Mouse (Mus musculus) heart, embryonic 14.5 days (tissue): ENCODE results near the gene Pgap1. TPM values are rescaled to one million over a fixed set of nuclear protein-coding genes. Genes with fewer than 3 reads are reported as not detected.

Source experiments
- ATAC-seq: fragments of 200-750 bp; cut with Nextera tagmentation; 2 replicates; pipeline ENCODE4 v1.8.0; 2017; ENCODE audit warnings: low read depth, moderate TSS enrichment; ENCODE audit not compliant: insufficient number of reproducible peaks, insufficient read depth, low FRiP score
- H3K27ac ChIP-seq, 2 experiments: fragments of 200-500 bp in 1 of 2; fragments of 300-500 bp in 1 of 2; sonication (generic) in 1 of 2; replicated peaks in 1 of 2; 2 replicates each; pipeline ENCODE4 v1.5.1; 2012 to 2014; ENCODE audit warnings: low read depth in 2 of 2, low read length in 2 of 2, control low read depth in 1 of 2, mild to moderate bottlenecking in 1 of 2, mixed read lengths in 1 of 2; ENCODE audit not compliant: control insufficient read depth in 1 of 2, insufficient read depth in 1 of 2
- H3K27me3 ChIP-seq: fragments of 300-500 bp; sonication (generic); 2 replicates; pipeline ENCODE4 v1.6.1; 2014; ENCODE audit warnings: mild to moderate bottlenecking, low read length, control low read depth; ENCODE audit not compliant: control insufficient read depth, insufficient read depth
- H3K36me3 ChIP-seq: fragments of 300-500 bp; sonication (generic); 2 replicates; pipeline ENCODE4 v1.6.1; 2014; ENCODE audit warnings: mild to moderate bottlenecking, control low read depth, low read length, mixed read lengths; ENCODE audit not compliant: control insufficient read depth, insufficient read depth
- H3K4me1 ChIP-seq, 2 experiments: fragments of 200-500 bp in 1 of 2; fragments of 300-500 bp in 1 of 2; sonication (generic) in 1 of 2; 2 replicates each; pipeline ENCODE4 v1.6.1; 2012 to 2014; ENCODE audit warnings: low read length in 2 of 2, control low read depth in 1 of 2, mixed read lengths in 1 of 2; ENCODE audit not compliant: control insufficient read depth in 2 of 2, insufficient read depth in 2 of 2
- H3K4me2 ChIP-seq: fragments of 300-500 bp; sonication (generic); 2 replicates; pipeline ENCODE4 v1.6.1; 2014; ENCODE audit warnings: mild to moderate bottlenecking, low read length
- H3K4me3 ChIP-seq, 2 experiments: fragments of 200-500 bp in 1 of 2; fragments of 300-500 bp in 1 of 2; sonication (generic) in 1 of 2; 2 replicates each; pipeline ENCODE4 v1.5.1; 2012 to 2014; ENCODE audit warnings: low read length in 2 of 2, mild to moderate bottlenecking in 2 of 2, control low read depth in 1 of 2, low read depth in 1 of 2, moderate library complexity in 1 of 2; ENCODE audit not compliant: control insufficient read depth in 1 of 2, insufficient read depth in 1 of 2
- H3K9ac ChIP-seq: fragments of 300-500 bp; sonication (generic); 2 replicates; pipeline ENCODE4 v1.6.1; 2014; ENCODE audit warnings: mild to moderate bottlenecking, low read length
- H3K9me3 ChIP-seq: fragments of 300-500 bp; sonication (generic); 2 replicates; pipeline ENCODE4 v1.6.1; 2016; ENCODE audit warnings: low read length, control low read depth; ENCODE audit not compliant: control insufficient read depth
- WGBS: fragments of 180-500 bp; shearing (Covaris S2); extraction: QIAGEN DNeasy Blood & Tissue Kit; methylation state at CpG from one replicate; pipeline ENCODE4 v1.1.7; 2014; 5-methylcytosine and 5-hydroxymethylcytosine counted together
- polyA plus RNA-seq: library from polyadenylated mRNA; unstranded; fragments of >200 nt; fragmentation: Nextera tagmentation; extraction: Ambion mirVana; gene quantifications from 2 replicates; pipeline ENCODE4 v1.2.1, GENCODE M21; 2014

The Pgap1 gene
- polyA plus RNA-seq, 1 experiment from 2014 or later = 5.0 TPM

DNA sequence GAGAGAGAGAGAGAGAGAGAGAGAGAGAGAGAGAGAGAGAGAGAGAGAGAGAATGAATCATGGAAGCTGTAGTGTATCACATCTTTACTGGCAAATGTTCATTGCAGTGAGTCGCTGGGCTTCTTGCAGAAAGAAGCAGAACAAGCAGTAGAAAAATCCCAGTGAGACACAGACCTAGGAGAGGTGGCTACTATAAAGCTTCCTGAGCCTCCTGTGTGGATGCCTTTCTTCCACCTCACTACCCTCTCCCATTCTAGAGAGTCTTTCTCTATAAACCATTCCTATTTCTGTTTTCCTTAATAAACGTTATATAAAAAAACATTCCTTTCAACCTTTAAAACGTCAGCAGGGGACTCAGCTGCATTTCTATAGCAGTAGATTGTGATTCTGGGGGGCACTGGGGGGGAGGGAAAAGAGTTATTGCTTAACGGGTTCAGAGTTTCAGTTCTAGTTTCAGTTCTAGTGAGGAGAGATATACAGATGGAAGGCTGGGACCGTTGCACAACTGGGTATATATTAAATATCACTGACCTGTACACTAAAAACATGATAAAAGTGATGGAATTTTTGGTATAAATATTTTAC lies 28.6 kb upstream of the Pgap1 start:
- no peak for ATAC-seq
- Histone ChIP-seq H3K4me2 (no peak overlapping the region), H3K4me3 (no peak overlapping the region), H3K27ac (no peak overlapping the region), H3K36me3 (no peaks in the 10 kb centered on the region), H3K9me3 (no peaks in the 10 kb centered on the region), H3K4me1 (no peaks in the 10 kb centered on the region), H3K27me3 (no peaks in the 10 kb centered on the region), H3K9ac (no peak overlapping the region)
- WGBS = 69% methylated on average over 5 of the region's 5 CpGs

DNA sequence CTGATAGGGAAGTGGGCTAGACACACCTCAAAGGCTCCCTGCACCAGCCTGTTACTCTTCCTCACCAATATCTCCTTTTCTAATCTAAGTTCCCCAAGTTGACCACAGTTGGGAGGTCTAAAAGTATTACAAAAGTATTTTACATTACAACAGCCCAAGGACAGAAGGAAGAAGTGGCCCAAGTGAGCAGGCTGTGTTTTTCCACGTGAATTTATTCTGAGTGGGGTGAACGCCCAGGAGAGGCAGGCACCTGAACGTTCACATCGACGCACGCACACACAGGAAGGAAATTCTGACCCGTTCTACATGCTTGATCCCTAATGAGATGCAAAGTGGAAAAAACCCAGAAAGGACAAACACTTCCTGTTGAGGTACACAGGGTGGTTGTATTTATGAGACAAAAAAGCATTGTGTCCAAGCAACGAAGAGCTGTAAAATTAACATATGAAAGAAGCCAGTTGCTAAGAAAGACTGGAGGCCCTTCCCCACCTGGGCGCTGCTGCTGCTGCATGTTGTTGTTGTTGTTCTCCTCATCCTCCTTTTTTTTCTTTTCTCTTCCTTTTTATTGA lies 27.9 kb upstream of the Pgap1 start:
- H3K4me1 ChIP-seq = no peaks in the 10 kb centered on the region
- no peak for ATAC-seq
- no peaks in the 10 kb centered on the region for H3K27me3 ChIP-seq
- 51% methylated on average over 9 of the region's 9 CpGs for WGBS
- no peaks in the 10 kb centered on the region for H3K36me3 ChIP-seq
- no peak overlapping the region for H3K4me2 ChIP-seq
- no peak overlapping the region for H3K9ac ChIP-seq
- no peak overlapping the region for H3K4me3 ChIP-seq
- no peak overlapping the region for H3K27ac ChIP-seq
- no peaks in the 10 kb centered on the region for H3K9me3 ChIP-seq

GRCm38 (mm10) chr1:54584588-54585277 lies 27.2 kb upstream of the Pgap1 start:
- no peaks in the 10 kb centered on the region for H3K36me3 ChIP-seq
- no peak overlapping the region for H3K4me2 ChIP-seq
- H3K4me1 ChIP-seq = no peaks in the 10 kb centered on the region
- H3K9me3 ChIP-seq = no peaks in the 10 kb centered on the region
- ATAC-seq = no peak
- H3K4me3 ChIP-seq = no peak overlapping the region
- no peaks in the 10 kb centered on the region for H3K27me3 ChIP-seq
- 61% methylated on average over 2 of the region's 2 CpGs for WGBS
- no peak overlapping the region for H3K27ac ChIP-seq
- H3K9ac ChIP-seq = no peak overlapping the region

GRCm38 (mm10) chr1:54578358-54579184 lies 21.1 kb upstream of the Pgap1 start:
- WGBS = 71% methylated on average over 8 of the region's 8 CpGs
- Histone ChIP-seq H3K27me3 (no peaks in the 10 kb centered on the region), H3K4me2 (no peak overlapping the region), H3K4me3 (no peak overlapping the region), H3K4me1 (no peaks in the 10 kb centered on the region), H3K36me3 (no peaks in the 10 kb centered on the region), H3K27ac (no peak overlapping the region), H3K9ac (no peak overlapping the region), H3K9me3 (no peaks in the 10 kb centered on the region)
- ATAC-seq = no peak

DNA sequence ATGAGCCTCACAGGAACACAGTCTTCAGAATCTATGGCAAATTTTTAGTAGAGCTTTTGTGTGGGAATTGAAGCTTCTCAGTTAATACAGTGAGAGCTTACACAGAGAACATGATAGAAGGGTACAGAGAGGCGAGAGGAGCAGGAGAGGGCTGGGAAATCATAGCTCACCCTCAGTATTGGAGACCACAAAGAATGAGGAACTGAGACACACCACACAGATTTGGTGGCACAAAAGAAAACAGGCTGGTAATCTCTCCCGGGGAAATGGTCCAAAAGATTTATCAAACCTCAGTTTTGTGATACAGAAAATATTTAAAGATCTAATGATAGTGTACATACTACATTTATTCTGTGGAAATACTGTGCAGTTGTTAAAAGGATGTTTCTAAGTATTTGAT lies 11.6 kb upstream of the Pgap1 start:
- 58% methylated on average over 2 of the region's 2 CpGs for WGBS
- H3K4me1 ChIP-seq = no peaks in the 10 kb centered on the region
- H3K4me2 ChIP-seq = no peak overlapping the region
- H3K27ac ChIP-seq = no peak overlapping the region
- no peak overlapping the region for H3K9ac ChIP-seq
- H3K27me3 ChIP-seq = no peaks in the 10 kb centered on the region
- no peaks in the 10 kb centered on the region for H3K36me3 ChIP-seq
- no peak overlapping the region for H3K4me3 ChIP-seq
- H3K9me3 ChIP-seq = no peaks in the 10 kb centered on the region
- ATAC-seq = no peak

DNA sequence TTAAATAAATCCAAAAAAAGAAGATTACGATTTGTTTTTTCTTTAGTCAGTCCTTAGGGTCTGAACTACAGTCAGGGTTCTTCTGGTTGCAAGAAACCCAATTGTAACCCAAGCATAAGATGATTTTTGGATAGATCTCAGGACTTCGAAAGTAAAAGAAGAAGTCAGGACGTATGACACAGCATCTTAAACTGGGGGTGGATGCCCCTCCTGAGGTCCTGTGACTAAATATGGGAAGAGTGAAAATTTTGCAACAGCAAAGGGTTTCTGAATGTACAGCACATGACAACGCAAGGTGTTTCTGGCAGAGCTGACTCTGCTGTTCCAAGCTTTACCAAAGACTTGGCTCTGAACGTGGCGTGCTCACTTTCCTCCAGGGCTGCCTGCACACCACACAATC lies 6.4 kb upstream of the Pgap1 start:
- H3K4me1 ChIP-seq = no peaks in the 10 kb centered on the region
- H3K9ac ChIP-seq = no peak overlapping the region
- H3K9me3 ChIP-seq = no peaks in the 10 kb centered on the region
- no peak for ATAC-seq
- H3K4me3 ChIP-seq = no peak overlapping the region
- no peaks in the 10 kb centered on the region for H3K27me3 ChIP-seq
- no peak overlapping the region for H3K4me2 ChIP-seq
- no peaks in the 10 kb centered on the region for H3K36me3 ChIP-seq
- no peak overlapping the region for H3K27ac ChIP-seq
- WGBS = 87% methylated on average over 6 of the region's 6 CpGs

DNA sequence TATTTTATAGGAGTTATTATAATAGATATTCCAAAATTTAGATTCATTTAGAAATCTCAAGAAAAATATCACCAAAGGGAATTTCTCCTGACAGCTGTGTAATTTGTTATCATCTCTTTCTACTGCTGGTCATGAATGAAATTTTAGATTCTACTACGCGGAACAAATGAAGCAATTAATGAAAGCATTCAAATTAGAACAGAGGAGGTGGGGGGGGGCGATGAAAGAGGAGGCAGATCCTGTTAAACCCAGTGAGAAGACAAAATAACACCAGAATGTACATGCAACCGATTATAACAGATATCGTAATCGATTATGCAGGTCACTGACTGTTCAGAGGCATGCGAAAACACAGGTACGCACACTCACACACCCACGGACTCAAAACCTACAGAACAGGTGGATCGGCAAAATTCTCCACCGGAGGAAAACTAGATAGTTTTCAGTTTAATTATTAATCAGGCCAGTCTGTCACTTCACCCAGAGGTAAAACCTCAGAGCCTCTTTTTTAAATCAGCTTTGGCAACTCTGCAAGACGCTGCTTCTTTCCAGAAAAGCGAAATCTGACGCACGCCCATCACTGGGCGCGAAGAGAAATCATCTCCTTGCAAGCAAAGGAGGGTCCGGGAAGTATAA lies 780 bp downstream of the Pgap1 start:
- H3K9me3 ChIP-seq = no peaks in the 10 kb centered on the region
- H3K9ac ChIP-seq = peak overlapping the region; percentile 80
- no peaks in the 10 kb centered on the region for H3K27me3 ChIP-seq
- WGBS = 6% methylated on average over 18 of the region's 18 CpGs
- no peaks in the 10 kb centered on the region for H3K4me1 ChIP-seq
- peak overlapping the region in 1 of 2 experiments; percentile 34; a peak in 1 of 4 replicates for H3K27ac ChIP-seq
- H3K4me3 ChIP-seq = peak overlapping the region; percentile 72 to 87
- no peak for ATAC-seq
- H3K36me3 ChIP-seq = no peaks in the 10 kb centered on the region
- H3K4me2 ChIP-seq = peak overlapping the region; percentile 87
